Mouse (Mus musculus) liver, embryonic 14.5 days (tissue): ENCODE measurements around the gene Stk32b.

Experiments
- CTCF ChIP-seq: IDR thresholded peaks from 2 replicates; pipeline ENCODE4 v1.5.1; 2016; ENCODE audit warnings: antibody characterized with exemption, low read depth, control low read depth
- EP300 ChIP-seq: IDR thresholded peaks from 2 replicates; pipeline ENCODE4 v1.6.1; 2016; ENCODE audit warnings: antibody characterized with exemption, low read depth

- TF ChIP-seq CTCF, result no peak
- TF ChIP-seq EP300, result no peak
Observed at GRCm38 (mm10) chr5:37535726-37536293, 181.2 kb downstream of the Stk32b start.
